Mouse (Mus musculus) urinary bladder, postnatal 25 days (tissue): Measurements from ENCODE around the gene Fam3b.

ENCODE experiments used
- DNase-seq: peaks from one replicate; pipeline ENCODE4 v3.0.0; 2022; ENCODE audit warnings: low spot score

Fam3b gene

GRCm38 (mm10) chr16:97478655-97479054 lies 36.0 kb downstream of the Fam3b start:
- no peak for DNase-seq

DNA sequence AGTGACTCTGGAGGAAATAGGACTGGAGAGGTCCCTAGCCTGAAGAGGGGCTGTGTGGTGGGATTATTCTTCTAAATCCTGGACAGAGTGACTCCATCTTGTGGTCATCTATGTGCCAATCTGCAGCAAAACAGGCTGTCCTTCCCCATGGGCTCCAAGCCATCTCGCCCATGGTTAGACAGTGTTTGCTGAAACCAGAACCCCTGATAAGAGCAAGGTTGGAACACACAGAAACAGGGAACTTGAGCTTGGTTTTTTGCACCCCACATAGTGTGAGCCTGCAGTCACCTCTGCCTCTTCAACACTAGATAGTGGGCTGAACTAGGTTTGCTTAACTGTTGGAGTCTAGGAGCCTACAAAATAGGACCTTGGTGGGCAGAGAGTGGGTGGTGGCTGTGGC lies 38.1 kb downstream of the Fam3b start:
- no peak for DNase-seq

GRCm38 (mm10) chr16:97475581-97475980 lies 39.0 kb downstream of the Fam3b start:
- DNase-seq, result no peak

DNA sequence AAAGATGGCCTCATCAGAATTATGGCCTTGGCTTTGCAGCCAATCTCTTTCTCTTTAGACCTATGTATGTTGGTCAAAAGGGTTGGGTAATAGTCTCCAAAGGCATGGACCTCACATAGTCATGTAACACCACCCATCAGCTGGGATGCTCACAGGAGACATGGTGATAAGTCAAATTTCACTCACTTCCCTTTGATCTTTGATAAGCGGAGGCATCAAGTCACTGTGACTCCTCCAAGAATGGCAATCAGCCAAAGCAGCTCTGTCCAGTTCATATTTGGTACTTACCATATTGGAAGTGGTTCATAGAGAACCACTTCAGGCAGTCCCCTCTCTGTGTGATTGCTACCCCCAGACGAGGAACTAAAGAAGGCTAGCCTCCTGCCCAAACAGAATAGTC lies 39.9 kb downstream of the Fam3b start:
- no peak for DNase-seq

- DNase-seq, result no peak
Observed at GRCm38 (mm10) chr16:97467993-97468791, 46.4 kb downstream of the Fam3b start.

DNA sequence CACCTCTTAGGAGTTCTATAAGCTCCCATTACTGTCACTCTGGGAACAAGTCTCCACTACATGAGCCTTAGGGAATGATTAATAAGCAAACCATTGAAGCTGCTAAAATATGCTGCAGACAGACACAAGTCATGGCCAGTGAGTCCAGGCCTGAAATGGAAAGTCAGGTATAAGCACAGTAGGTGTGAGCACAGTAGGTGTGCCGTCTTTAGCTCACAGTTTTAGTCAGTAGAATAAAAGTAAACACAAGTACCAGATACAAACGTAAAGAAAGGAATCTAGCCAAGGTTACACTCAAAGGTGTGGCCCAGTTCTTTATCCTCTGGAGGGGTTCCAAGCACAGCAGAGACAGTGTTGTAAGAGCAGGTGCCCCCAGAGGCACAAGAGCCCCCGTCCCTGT lies 47.1 kb downstream of the Fam3b start:
- no peak for DNase-seq

- DNase-seq, result no peak
Observed at GRCm38 (mm10) chr16:97466182-97466957, 48.2 kb downstream of the Fam3b start.

DNA sequence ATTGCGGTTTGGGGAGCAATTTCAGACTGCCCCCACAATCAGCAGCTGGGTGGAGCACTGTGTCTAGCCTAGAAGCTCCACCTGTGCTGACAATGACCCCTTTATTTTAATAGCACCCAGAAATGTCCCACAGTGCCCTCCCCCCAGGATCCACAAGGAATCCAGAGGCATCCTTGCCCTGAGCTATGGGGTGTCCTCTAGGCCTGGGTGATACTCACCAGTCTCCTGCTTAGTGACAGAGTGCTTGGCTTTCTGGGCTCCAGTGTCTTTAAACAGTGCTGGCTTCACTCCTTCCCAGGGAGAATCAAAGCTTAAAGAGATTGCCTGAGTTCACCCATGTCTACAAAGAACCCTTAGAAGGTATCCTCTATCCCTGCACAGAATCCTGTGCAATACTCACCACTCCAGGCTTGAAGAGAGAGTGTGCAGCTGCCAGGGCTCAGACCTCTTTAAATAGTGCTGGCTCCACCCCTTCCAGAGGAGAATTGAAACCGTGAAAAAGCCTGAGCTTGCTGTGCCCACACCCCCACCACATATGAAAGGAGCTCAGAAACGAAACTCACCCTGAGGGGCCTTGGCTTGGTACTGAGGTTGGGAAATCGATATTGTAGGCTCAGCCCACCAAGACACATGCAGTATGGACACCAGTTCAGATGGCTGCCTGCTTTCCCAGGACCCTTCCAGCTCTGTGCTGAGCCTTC lies 52.0 kb downstream of the Fam3b start, which contains the start of gene Mx1:
Mx1 (minus strand) TSS at position 427 of the 701 bp plus-strand sequence.
- DNase-seq, result no peak

DNA sequence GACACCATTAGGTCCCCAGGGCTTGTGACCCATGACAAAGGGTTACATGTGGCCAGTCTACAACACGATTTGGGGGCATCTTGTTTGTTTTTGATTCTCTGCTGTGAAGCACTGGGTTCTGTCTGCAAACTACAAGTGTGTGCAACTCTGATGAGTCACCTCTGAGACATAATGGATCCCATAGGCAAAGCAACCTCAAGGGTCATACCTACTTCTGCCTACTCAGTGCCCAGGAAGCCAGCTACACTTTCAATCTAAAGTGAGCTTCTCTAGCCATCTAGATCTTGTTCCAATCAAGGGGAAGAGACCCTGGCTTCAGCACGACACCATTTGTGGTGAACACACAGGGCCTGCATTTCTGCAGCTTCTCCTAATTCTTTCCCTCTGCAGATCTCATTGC lies 53.3 kb downstream of the Fam3b start:
- no peak for DNase-seq

- DNase-seq, result no peak
Observed at GRCm38 (mm10) chr16:97459831-97460230, 54.8 kb downstream of the Fam3b start.

DNA sequence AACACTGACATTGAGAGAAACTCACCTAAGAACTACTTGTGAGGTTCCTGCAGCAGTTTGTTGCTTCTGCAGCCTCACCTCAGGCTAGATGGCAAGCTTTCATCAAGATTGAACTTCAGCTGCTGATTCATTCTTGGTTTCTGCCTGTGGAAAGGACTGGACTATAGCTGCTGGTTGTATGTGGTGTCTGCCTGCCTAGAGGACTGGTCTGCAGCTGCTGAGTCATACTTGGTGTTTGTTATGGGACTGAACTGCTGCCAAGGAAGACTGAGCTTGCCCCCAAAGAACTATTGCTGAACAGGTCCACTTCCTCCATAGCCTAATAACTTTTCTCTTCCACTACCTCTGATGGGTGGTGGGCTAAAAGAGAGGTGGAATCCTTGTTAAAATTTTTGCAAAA lies 67.2 kb downstream of the Fam3b start:
- DNase-seq, result no peak

GRCm38 (mm10) chr16:97443670-97444263 lies 70.8 kb downstream of the Fam3b start:
- peak; percentile 49 for DNase-seq

DNA sequence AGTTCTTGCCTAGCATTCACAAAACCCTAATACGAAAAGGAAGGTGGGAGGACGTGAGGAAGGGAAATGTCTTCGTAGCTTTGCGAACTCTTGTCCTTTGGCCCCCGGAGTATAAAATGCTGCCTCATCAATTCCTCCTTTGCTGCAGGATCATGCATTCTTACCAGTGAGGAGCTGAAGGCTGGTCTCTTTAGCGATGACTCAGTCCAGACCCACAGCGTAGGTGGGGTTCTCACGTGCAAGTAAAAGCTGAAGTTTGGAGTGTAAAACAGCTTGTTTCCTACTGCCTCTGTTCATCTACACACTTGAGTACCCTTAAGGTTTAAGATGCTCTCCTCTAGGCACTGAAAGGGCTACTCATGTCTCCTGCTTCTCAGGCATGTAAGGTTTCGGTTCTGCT lies 72.6 kb downstream of the Fam3b start:
- DNase-seq, result no peak

DNA sequence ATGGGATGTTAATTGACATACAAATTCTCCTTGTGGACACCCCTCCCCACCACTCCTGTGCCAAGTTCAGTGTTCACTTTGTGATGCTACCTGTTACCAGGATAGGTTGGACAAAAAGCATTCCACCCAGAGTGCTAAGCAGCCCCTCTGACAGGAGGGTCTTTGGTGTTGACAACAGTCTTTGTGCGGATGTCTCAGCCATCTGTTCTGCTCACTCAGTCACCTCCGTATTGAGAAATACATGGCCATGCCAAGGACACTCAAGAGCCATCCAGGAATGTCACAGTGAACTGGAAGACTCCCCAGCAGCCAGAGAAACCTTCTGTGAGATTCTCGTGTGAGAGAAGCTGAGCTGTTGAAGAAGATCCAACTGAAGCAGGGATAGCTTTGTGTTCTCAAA lies 76.4 kb downstream of the Fam3b start:
- no peak for DNase-seq

DNA sequence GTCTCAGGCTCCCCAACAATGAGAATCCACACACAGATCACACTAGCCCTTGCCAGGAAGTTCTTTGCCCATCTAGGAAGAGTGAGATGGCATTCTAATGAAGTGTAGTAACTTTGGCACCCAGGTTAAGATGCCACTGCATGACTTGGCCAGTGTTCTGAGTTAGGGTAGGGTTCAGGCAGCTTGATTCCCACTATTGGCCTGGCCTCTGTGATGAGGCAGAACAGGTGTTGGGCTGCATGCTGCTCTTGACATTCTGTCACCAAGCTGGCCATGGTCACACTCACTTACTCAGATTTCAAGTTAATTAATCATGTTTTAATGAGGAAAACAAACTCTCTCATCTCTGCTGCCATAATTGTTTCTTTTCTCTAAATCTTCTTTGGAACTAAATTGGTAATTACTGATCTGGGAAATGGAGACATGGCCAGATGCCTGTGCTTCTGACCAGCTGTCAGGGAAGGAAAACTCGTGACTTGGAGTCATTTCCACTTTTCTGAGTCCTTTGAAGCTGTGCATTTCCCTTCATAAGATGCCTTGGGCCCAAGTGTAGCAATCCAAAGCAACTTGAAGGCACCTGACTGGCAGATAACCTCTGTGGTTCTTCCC lies 77.1 kb downstream of the Fam3b start:
- no peak for DNase-seq

DNA sequence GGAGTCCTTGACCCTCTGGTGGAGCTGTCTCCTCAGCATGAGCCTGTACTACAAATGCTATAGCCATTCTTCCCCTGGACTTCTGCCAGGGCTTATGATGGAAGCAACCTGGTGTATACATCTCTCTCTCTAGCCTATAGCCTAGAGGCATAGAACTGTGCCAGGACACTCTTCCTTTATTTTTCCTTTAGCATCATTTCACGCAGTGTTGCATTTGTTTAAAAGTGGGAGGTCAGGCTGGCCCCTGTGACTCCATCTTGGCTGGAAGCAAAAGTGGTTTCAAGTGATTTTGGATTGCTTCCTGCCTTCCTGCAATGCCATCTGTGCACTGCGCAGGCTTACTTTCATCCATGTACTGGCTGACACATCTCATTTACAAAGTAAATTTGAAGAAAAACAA lies 80.4 kb downstream of the Fam3b start:
- no peak for DNase-seq

DNA sequence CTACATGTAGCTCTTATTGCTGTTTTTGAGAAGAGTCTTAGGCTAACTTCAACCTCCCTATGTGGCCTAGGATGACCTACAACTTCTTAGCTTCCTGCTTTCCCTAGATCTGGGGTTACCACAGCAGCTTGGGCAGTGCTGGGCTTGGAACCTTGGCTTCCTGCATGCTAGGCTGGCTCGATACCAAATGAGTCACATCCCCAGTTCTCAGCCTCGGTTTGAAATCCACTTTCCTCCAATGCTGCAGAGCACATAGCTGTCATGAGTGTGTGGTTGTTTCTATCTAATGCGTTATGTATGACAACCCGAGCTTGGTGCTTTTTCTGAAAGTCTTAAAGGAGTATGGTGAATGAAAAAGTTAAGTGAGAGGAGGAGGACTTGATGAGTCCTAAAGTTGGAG lies 83.3 kb downstream of the Fam3b start:
- DNase-seq, result peak; percentile 35

DNA sequence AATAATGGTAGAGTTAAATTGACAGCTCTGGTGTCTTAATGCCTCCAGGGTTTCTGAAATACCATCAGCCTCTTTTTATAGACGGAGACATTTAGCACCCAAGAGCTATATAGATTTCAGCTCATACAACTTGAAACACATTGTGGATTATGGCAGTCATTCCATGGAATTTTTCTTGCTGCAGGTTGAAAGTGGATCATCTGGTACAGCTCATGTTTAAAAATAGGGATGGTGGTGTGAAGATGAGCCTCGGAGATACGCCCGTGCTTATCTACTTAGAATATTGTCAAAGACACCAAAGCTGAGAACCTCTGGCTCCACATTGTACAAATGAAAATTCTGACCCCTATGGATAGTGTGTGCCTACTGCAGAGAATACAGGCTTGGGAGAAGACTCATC lies 84.5 kb downstream of the Fam3b start:
- DNase-seq, result no peak

- no peak for DNase-seq
Observed at GRCm38 (mm10) chr16:97428026-97428425, 86.6 kb downstream of the Fam3b start.

- no peak for DNase-seq
Observed at GRCm38 (mm10) chr16:97423627-97424026, 91.0 kb downstream of the Fam3b start.

- DNase-seq, result no peak
Observed at GRCm38 (mm10) chr16:97421671-97422070, 92.9 kb downstream of the Fam3b start.
